In the genomic region with DNA sequence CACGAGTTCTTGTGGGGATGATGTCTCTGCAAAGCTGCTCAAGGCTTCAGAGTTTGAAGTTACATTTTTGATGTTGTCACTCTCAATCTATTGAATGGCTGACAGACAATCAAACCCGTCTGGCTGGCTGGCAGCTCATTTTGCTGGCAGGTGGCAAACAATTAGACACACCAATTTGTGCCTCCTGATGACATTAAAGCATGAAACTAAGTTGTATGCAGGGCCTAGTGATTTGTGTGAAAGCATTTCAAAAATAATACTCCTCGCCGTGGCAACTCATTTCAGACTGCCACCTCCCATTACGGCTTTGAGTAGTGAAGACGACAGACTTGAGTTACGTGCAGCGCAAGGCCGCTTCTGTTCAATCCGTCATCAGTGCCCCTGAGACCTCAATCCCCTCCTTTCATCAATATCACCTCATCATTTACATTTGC, we compare ENCODE assay signal across 12 mouse cellular contexts.
DNase-seq lines count a peak whose midpoint lies in the region; ATAC-seq lines count a peak whose summit lies in the region.
"Had no signal": no experiment of that assay in that cellular context is flagged by ENCODE, and none has a peak within 500 bp of the region (broad histone marks: within the 10 kb centered on the region; RNA-seq: fewer than 3 reads in every experiment).

No protein-coding gene starts in this region.

- intact Hi-C loops in left cerebral cortex, postnatal 4 days (cut with DNase I): no loop called here
- intact Hi-C loops in left cerebral cortex, postnatal 10 days (cut with DNase I): no loop called here

- 22% methylated on average over 10 of the region's 10 CpGs for WGBS in forebrain, embryonic 13.5 days
- 31% methylated on average over 10 of the region's 10 CpGs for WGBS in hindbrain, embryonic 16.5 days
- WGBS in kidney, embryonic 16.5 days: 80% methylated on average over 10 of the region's 10 CpGs

- H3K36me3 ChIP-seq in forebrain, embryonic 13.5 days (ENCODE audit: poor library complexity, severe bottlenecking): peaks cover 16% of the 10 kb centered on the region
- peaks cover 2% of the 10 kb centered on the region; the same call in 1 of the 2 replicates for H3K36me3 ChIP-seq in hindbrain, embryonic 16.5 days (ENCODE audit: control insufficient read depth, insufficient read depth, low read length)
- peaks cover 3% of the 10 kb centered on the region for H3K36me3 ChIP-seq in kidney, embryonic 16.5 days (ENCODE audit: insufficient read depth, low read length)
- H3K36me3 ChIP-seq: liver, embryonic 12.5 days; stomach, embryonic 15.5 days had no signal

- H3K4me1 ChIP-seq in forebrain, embryonic 13.5 days: peaks cover 7% of the 10 kb centered on the region
- no peaks in the 10 kb centered on the region; the same call in 1 of the 2 replicates for H3K4me1 ChIP-seq in hindbrain, embryonic 16.5 days (ENCODE audit: control insufficient read depth, insufficient read depth, low read depth, low read length)
- no peaks in the 10 kb centered on the region for H3K4me1 ChIP-seq in kidney, embryonic 16.5 days (ENCODE audit: insufficient read depth, low read length)
- H3K4me1 ChIP-seq: heart, embryonic 15.5 days; liver, embryonic 12.5 days; stomach, embryonic 15.5 days had no signal

- H3K27me3 ChIP-seq in forebrain, embryonic 13.5 days: no peaks in the 10 kb centered on the region
- H3K27me3 ChIP-seq in hindbrain, embryonic 16.5 days (replicated peaks; ENCODE audit: control insufficient read depth, insufficient read depth, low read length): no peaks in the 10 kb centered on the region
- no peaks in the 10 kb centered on the region for H3K27me3 ChIP-seq in kidney, embryonic 16.5 days (ENCODE audit: insufficient read depth, low read length)
- H3K27me3 ChIP-seq: heart, embryonic 15.5 days; liver, embryonic 12.5 days; stomach, embryonic 15.5 days had no signal

- DNase-seq in left cerebral cortex, postnatal 4 days: peak; percentile 42
- no peak for DNase-seq in left cerebral cortex, postnatal 10 days (ENCODE audit: extremely low spot score in 1 of 2, low spot score in 2 of 2)
- DNase-seq in retina, embryonic 14.5 days (ENCODE audit: low spot score): peak; percentile 36
- no peak for DNase-seq in thymus, postnatal 25 days
- DNase-seq: kidney, adult 11 months; lung, postnatal 14 days had no signal

- H3K4me2 ChIP-seq in forebrain, embryonic 13.5 days: no peak overlapping the region
- H3K4me2 ChIP-seq in hindbrain, embryonic 16.5 days (ENCODE audit: low read length): no peak overlapping the region
- no peak overlapping the region for H3K4me2 ChIP-seq in kidney, embryonic 16.5 days (replicated peaks; ENCODE audit: low read depth, low read length)
- H3K4me2 ChIP-seq: heart, embryonic 15.5 days; liver, embryonic 12.5 days; stomach, embryonic 15.5 days had no signal

- H3K4me3 ChIP-seq in forebrain, embryonic 13.5 days: no peak overlapping the region
- no peak overlapping the region for H3K4me3 ChIP-seq in hindbrain, embryonic 16.5 days (ENCODE audit: low read length)
- H3K4me3 ChIP-seq in kidney, embryonic 16.5 days (ENCODE audit: low read length): no peak overlapping the region
- H3K4me3 ChIP-seq: heart, embryonic 15.5 days; liver, embryonic 12.5 days; stomach, embryonic 15.5 days had no signal

- H3K9ac ChIP-seq in forebrain, embryonic 13.5 days: no peak overlapping the region
- H3K9ac ChIP-seq in hindbrain, embryonic 16.5 days (ENCODE audit: low read depth, low read length): no peak overlapping the region
- no peak overlapping the region for H3K9ac ChIP-seq in kidney, embryonic 16.5 days (replicated peaks; ENCODE audit: low read length)
- H3K9ac ChIP-seq: heart, embryonic 15.5 days; liver, embryonic 12.5 days; stomach, embryonic 15.5 days had no signal

- H3K27ac ChIP-seq in forebrain, embryonic 13.5 days: peak overlapping the region; percentile 44
- H3K27ac ChIP-seq in hindbrain, embryonic 16.5 days (ENCODE audit: low read depth, low read length): peak overlapping the region; percentile 61; the same call in 1 of the 2 replicates
- H3K27ac ChIP-seq in kidney, embryonic 16.5 days (ENCODE audit: low read length): no peak overlapping the region
- H3K27ac ChIP-seq: heart, embryonic 15.5 days; liver, embryonic 12.5 days; stomach, embryonic 15.5 days had no signal

- H3K9me3 ChIP-seq in forebrain, embryonic 13.5 days (replicated peaks): no peaks in the 10 kb centered on the region
- H3K9me3 ChIP-seq in hindbrain, embryonic 16.5 days (ENCODE audit: control insufficient read depth, low read length): no peaks in the 10 kb centered on the region
- no peaks in the 10 kb centered on the region for H3K9me3 ChIP-seq in kidney, embryonic 16.5 days (ENCODE audit: low read length)
- H3K9me3 ChIP-seq: heart, embryonic 15.5 days; liver, embryonic 12.5 days; stomach, embryonic 15.5 days had no signal

- peak; percentile 73 for ATAC-seq in forebrain, embryonic 13.5 days
- peak; percentile 79 for ATAC-seq in hindbrain, embryonic 16.5 days
- no peak for ATAC-seq in kidney, embryonic 16.5 days (ENCODE audit: low FRiP score, low TSS enrichment)
- ATAC-seq: liver, embryonic 12.5 days had no signal

Comparison
In these comparisons a context has a peak if more than half of its experiments do, and no peak if none do; other contexts are left out.
1. DNase-seq: peak in left cerebral cortex, postnatal 4 days (single experiment) and retina, embryonic 14.5 days (single experiment); none in left cerebral cortex, postnatal 10 days (0 of 2) and thymus, postnatal 25 days (single experiment).